Mouse (Mus musculus) layer of hippocampus, postnatal 10 days (tissue): ENCODE results near the gene Il12rb2. TPM values are rescaled to one million over a fixed set of nuclear protein-coding genes. Genes with fewer than 3 reads are reported as not detected.
A peak's percentile ranks its signal among the peaks of the same experiment; 100 is the strongest.

ENCODE experiments used
- DNase-seq, 2 experiments: peaks; one replicate each; pipeline ENCODE4 v3.0.0; 2021; ENCODE audit warnings: low spot score in 2 of 2
- long read RNA-seq: library from polyadenylated mRNA; stranded (forward); transcript quantifications from one replicate; pipeline ENCODE4 v2.0.0, GENCODE M21; 2023
- total RNA-seq, 2 experiments: library from RNA; stranded (reverse); gene quantifications; 2 replicates each; pipeline ENCODE4 v1.2.3; 2021

The Il12rb2 gene
- total RNA-seq, result under 1 TPM in 1 of 2 experiments, not detected in 1; 0.11 TPM
- long read RNA-seq, result 0 reads

DNA sequence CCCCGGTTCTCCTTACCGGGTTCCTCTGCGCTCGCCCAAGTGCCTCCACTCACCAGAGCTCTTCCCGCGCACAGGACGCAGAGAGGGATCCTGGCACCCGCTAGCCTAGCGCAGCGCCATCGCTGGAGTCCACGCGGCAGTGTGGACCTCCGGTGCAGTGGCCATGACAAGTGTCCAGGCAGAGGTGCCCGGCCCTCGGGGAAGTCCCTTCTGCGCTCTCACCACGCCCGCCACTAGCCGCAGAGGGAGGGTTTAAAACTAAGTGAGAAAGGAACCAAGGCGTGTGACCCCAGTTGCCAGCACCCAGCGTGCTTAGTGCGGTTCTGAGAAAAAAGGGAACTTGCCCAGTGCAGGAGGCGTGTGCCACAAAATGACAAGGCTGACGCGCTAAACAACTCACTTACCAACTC lies at the start of gene Il12rb2:
TSS of gene Il12rb2 (minus strand) at position 207 of the 410 bp plus-strand sequence.
- DNase-seq, result peak in 1 of 2 experiments; percentile 12

DNA sequence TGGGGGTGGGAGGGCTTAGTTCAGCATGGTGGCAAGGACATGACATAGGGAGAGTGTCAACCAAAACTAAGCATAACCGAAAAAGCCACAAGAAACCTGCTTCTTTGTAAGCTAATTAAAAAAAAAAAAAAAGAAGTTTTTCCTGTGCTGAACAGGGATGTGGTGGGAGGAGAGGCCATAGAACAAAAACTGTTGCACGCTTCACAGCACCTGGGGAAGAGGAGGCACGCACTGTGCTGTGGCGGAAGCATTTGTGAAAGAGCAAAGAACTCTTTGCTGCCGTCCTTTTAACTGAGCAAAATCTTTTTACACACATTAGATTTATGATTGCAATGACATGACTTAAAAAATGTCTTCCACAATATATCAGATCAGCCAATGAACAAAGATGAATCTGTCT lies 45.8 kb upstream of the Il12rb2 start:
- no peak for DNase-seq

DNA sequence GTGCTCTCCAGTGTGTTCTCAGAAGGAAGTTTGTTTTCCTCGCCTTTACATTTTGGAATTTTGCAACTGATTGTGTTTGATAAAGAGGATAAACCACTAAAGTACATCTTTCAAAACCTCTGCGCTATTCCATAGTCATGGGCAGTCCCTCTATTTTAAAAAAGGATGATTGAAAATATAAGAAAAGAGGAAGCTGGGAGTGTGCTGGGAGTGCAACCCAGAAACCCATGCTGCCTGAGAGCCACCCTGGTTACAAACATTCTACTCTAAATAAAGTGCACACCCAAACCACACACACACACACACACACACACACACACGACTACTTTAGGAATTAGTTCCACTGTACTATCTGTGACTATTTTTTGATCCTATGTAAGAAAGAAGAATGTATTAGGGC lies 40.6 kb upstream of the Il12rb2 start:
- DNase-seq, result no peak

GRCm38 (mm10) chr6:67415276-67415675 lies 39.3 kb upstream of the Il12rb2 start:
- no peak for DNase-seq

DNA sequence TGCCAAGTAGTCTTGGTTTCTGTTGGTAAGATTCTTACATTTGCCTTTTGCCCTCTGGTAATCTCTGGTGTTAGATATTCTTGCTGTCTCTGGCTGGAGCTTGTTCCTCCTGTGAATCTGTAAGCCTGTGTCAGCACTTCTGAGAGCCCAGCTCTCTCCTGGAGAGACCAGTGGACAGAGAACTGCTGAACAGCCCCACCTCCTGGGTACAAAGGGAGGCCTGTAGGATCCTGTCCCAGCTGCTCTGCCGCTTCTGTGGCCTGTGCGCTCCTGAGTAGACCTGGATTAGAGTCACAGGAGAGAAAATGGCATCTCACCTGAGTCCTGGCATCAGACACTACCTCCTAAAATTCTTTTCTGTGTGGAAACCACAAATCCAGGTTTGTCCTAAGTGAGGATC lies 37.4 kb upstream of the Il12rb2 start:
- no peak for DNase-seq

DNA sequence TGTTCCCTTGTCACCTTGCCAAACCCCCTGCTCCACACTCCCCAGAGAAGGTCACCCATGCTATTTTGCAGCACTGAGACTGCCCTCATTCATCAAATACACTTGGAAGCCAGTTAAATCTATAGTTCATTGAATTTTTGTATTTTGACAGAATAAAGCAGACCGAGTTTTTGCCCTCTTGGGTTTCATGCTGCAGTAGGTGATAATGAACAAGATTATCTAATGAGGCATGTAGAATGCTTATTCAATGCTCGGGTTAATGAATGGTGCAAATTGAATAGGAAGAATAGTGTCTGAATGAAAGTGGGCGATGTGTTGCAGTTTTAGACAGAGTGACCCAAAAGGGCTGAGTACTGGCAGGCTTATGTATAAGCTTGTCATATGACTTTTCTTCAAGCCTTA lies 29.3 kb upstream of the Il12rb2 start:
- no peak for DNase-seq

DNA sequence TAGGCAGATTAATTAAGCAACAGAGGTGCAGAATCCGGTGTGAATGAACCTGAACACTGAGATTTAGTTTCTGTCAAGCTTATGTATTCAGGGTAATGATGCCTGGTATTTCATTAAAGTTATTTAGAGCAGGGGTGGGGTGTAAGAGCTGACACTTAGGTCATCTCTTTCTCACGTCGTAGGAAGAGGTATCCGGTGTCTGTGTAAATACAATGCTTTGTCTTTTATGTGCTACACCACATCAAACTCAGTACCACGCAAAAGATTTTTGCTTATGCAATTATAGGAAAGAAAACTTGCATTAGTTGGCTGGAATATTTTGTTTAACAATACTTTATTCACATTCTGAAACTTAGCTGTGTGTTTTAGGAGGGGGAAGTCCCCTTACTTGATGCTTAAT lies 23.6 kb upstream of the Il12rb2 start:
- no peak for DNase-seq

GRCm38 (mm10) chr6:67365785-67366184 lies 10.2 kb downstream of the Il12rb2 start:
- DNase-seq, result no peak

- no peak for DNase-seq
These were observed 27.9 kb downstream of the Il12rb2 start for GRCm38 (mm10) chr6:67348065-67348464.

GRCm38 (mm10) chr6:67339494-67339893 lies 36.5 kb downstream of the Il12rb2 start:
- DNase-seq, result no peak

- no peak for DNase-seq
These were observed 38.0 kb downstream of the Il12rb2 start for GRCm38 (mm10) chr6:67337943-67338342.

GRCm38 (mm10) chr6:67323788-67324187 lies 52.2 kb downstream of the Il12rb2 start:
- no peak for DNase-seq

DNA sequence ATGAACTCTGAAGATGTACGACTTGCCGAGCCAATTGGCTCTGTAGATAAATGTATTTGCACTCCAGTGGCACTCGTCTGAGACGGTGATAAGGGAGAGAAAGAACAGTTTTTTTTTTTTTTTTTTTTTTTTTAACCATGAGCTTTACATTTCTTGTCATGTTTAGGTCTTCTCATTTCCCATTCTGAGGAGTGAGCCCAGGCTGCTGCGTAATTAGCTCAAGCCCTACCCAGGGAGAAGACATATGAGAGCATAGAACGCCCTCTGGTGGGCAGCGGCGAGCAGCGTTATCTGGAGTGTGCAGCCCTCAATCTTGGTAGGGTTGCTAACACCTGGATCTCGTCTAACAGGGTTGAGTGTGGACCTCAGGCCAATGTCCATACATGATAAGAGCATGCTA lies 57.5 kb downstream of the Il12rb2 start:
- DNase-seq, result peak; percentile 68 to 75

DNA sequence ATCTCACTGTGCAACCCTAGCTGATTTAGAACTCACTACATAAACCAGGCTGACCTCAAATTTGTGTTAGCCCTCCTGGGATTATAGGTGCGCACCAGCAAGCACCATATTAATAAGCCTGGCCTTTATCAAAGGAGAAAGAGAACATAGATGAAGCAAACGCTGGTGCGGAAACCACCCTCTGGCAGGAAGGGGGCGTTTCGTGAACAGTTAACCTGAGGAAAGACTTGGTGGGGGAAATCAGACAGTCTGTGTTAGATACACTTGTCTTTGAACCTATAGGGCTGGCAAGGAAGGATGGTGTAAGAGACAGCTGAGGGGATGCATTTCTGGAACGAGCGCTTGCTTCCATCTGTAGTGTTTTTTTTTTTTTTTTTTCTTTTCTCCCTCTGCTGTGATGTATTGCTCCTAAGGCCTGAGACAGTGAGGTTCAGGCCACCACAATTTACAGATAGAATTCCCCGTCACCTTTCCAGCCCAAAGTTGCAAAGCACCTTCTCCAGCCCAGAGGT lies 58.1 kb downstream of the Il12rb2 start:
- DNase-seq, result no peak

- no peak for DNase-seq
These were observed 58.9 kb downstream of the Il12rb2 start for GRCm38 (mm10) chr6:67317068-67317467.

GRCm38 (mm10) chr6:67314697-67315096 lies 61.3 kb downstream of the Il12rb2 start:
- DNase-seq, result no peak

DNA sequence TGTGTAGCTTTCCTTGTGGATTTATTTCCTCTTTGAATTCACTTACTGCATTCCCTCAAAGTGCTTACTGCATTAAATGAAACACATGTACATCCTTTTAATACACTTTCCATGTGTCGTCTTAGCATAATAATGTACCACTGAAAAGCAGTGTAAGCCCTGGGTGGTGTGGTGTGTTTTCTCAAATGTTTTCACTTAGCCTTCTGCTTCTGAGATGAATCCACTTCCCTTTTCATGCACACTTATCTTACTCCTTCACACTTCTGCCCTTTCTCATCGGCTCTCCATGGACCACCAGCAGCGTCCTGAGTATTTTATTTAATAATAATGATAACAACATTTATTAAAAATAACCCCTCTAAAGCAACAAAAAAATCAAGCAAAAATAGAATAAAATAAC lies 66.2 kb downstream of the Il12rb2 start:
- no peak for DNase-seq

DNA sequence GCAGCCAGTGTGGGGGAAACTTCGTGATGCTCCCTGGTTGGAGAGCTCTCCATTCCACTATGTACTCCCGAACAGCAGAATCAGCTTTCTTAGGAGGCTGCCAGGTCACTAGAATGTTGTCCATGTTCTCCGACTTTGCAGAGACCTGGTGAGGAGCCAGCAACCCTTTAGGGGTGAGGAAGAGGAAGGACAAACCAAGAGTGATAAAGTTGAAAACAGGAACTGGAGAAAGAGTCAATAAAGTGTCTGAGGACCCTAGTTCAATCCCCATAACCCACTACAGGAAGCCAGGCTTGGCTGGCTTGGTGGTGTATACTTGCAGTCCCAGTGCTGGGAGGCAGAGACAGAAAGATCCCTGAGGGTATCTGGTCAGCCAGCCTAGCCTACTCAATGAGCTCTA lies 67.0 kb downstream of the Il12rb2 start:
- DNase-seq, result no peak

DNA sequence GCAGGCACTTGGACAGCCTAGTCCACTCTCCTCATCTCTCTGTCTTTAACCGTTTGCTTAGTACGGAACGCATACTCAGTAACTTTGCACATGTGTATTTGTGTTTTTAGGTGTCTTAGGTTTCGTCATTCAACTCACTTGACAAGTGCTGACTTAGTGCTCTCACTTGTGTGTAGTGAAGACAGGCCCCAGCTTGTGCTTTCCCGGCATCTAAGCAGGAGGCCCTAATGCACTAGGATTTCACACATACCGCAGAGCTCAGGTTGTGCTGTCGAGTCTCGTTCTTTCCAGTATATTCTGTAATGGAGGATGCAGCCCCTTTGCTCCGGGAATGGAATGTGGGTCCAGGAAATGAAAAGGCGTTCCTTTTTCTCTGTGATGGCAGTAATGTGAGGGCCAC lies 72.8 kb downstream of the Il12rb2 start:
- no peak for DNase-seq

GRCm38 (mm10) chr6:67302471-67302870 lies 73.5 kb downstream of the Il12rb2 start:
- DNase-seq, result no peak

- no peak for DNase-seq
These were observed 74.8 kb downstream of the Il12rb2 start for GRCm38 (mm10) chr6:67301230-67301629.

GRCm38 (mm10) chr6:67300710-67301163 lies 75.3 kb downstream of the Il12rb2 start:
- DNase-seq, result no peak

- DNase-seq, result no peak
These were observed 75.7 kb downstream of the Il12rb2 start for GRCm38 (mm10) chr6:67300300-67300699.

DNA sequence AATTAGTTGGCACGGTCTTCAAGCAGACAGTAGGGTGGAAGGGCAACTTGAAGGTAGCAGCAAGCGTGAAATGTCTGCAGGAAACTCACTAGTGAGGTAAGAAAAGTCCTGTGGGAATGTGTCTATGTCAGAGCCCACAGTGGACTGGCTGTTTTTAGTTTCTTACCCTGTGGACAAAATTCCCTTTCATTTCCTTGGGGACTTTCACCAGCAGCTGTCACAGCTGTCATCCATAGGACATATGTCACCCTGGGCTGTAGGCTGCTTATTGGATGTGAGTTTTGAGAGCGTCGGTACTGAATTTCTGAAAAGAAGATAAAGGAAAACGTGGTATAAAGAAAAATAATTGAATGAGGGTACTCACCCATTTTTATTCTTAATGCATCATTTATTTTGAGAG lies 77.2 kb downstream of the Il12rb2 start:
- DNase-seq, result no peak
